Mouse (Mus musculus): ENCODE results near the gene Naif1.

DNA sequence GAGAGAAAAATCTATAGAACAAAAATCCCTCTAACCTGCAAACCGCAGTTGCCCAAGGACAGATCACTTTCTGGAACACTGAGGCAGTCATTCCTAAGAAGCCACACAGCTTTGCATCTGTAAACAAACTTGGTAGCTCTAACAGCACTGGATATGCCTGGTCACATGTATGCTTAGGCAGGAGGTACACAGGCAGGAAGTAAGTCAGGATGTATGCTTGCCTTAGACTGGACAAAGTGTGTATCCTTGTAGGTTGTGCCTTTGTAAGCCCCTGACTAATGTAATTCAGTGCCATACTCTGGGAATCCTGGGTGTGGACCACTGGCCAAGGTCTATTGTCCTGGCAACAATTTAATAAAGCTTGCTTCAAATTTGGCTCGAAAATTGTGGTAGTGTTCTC is 13.5 kb downstream of the Naif1 start:
- TF ChIP-seq GATA1 (IDR thresholded peaks at IDR 0.05; ENCODE audit: low read length) (no peak), TAL1 (IDR thresholded peaks at IDR 0.05; ENCODE audit: low read length) (no peak)
